Mouse (Mus musculus) erythroblast, embryonic 14.5 days (primary cell): ENCODE measurements around the gene Pgm2.

Source experiments
- GATA1 ChIP-seq: IDR thresholded peaks from 2 replicates; pipeline ENCODE4 v1.6.1; 2012; ENCODE audit warnings: low read length, inconsistent platforms, mixed read lengths
- TAL1 ChIP-seq: IDR thresholded peaks from 3 replicates; pipeline ENCODE4 v1.6.1; 2012; ENCODE audit warnings: low read length, inconsistent platforms, mixed read lengths

- TF ChIP-seq TAL1: no peak
- TF ChIP-seq GATA1: no peak
Measured at GRCm38 (mm10) chr5:64070081-64070673, 22.6 kb upstream of the Pgm2 start.
